Mouse (Mus musculus) heart, embryonic 14.5 days (tissue): ENCODE data around the gene Tm9sf1. TPM values are rescaled to one million over a fixed set of nuclear protein-coding genes. Genes with fewer than 3 reads are reported as not detected.

ENCODE experiments used
- ATAC-seq: fragments of 200-750 bp; cut with Nextera tagmentation; 2 replicates; pipeline ENCODE4 v1.8.0; 2017; ENCODE audit warnings: low read depth, moderate TSS enrichment; ENCODE audit not compliant: insufficient number of reproducible peaks, insufficient read depth, low FRiP score
- H3K27ac ChIP-seq, 2 experiments: fragments of 200-500 bp in 1 of 2; fragments of 300-500 bp in 1 of 2; sonication (generic) in 1 of 2; replicated peaks in 1 of 2; 2 replicates each; pipeline ENCODE4 v1.5.1; 2012 to 2014; ENCODE audit warnings: low read depth in 2 of 2, low read length in 2 of 2, control low read depth in 1 of 2, mild to moderate bottlenecking in 1 of 2, mixed read lengths in 1 of 2; ENCODE audit not compliant: control insufficient read depth in 1 of 2, insufficient read depth in 1 of 2
- H3K27me3 ChIP-seq: fragments of 300-500 bp; sonication (generic); 2 replicates; pipeline ENCODE4 v1.6.1; 2014; ENCODE audit warnings: mild to moderate bottlenecking, low read length, control low read depth; ENCODE audit not compliant: control insufficient read depth, insufficient read depth
- H3K36me3 ChIP-seq: fragments of 300-500 bp; sonication (generic); 2 replicates; pipeline ENCODE4 v1.6.1; 2014; ENCODE audit warnings: mild to moderate bottlenecking, control low read depth, low read length, mixed read lengths; ENCODE audit not compliant: control insufficient read depth, insufficient read depth
- H3K4me1 ChIP-seq, 2 experiments: fragments of 200-500 bp in 1 of 2; fragments of 300-500 bp in 1 of 2; sonication (generic) in 1 of 2; 2 replicates each; pipeline ENCODE4 v1.6.1; 2012 to 2014; ENCODE audit warnings: low read length in 2 of 2, control low read depth in 1 of 2, mixed read lengths in 1 of 2; ENCODE audit not compliant: control insufficient read depth in 2 of 2, insufficient read depth in 2 of 2
- H3K4me2 ChIP-seq: fragments of 300-500 bp; sonication (generic); 2 replicates; pipeline ENCODE4 v1.6.1; 2014; ENCODE audit warnings: mild to moderate bottlenecking, low read length
- H3K4me3 ChIP-seq, 2 experiments: fragments of 200-500 bp in 1 of 2; fragments of 300-500 bp in 1 of 2; sonication (generic) in 1 of 2; 2 replicates each; pipeline ENCODE4 v1.5.1; 2012 to 2014; ENCODE audit warnings: low read length in 2 of 2, mild to moderate bottlenecking in 2 of 2, control low read depth in 1 of 2, low read depth in 1 of 2, moderate library complexity in 1 of 2; ENCODE audit not compliant: control insufficient read depth in 1 of 2, insufficient read depth in 1 of 2
- H3K9ac ChIP-seq: fragments of 300-500 bp; sonication (generic); 2 replicates; pipeline ENCODE4 v1.6.1; 2014; ENCODE audit warnings: mild to moderate bottlenecking, low read length
- H3K9me3 ChIP-seq: fragments of 300-500 bp; sonication (generic); 2 replicates; pipeline ENCODE4 v1.6.1; 2016; ENCODE audit warnings: low read length, control low read depth; ENCODE audit not compliant: control insufficient read depth
- WGBS: fragments of 180-500 bp; shearing (Covaris S2); extraction: QIAGEN DNeasy Blood & Tissue Kit; methylation state at CpG from one replicate; pipeline ENCODE4 v1.1.7; 2014; 5-methylcytosine and 5-hydroxymethylcytosine counted together
- polyA plus RNA-seq: library from polyadenylated mRNA; unstranded; fragments of >200 nt; fragmentation: Nextera tagmentation; extraction: Ambion mirVana; gene quantifications from 2 replicates; pipeline ENCODE4 v1.2.1, GENCODE M21; 2014

Tm9sf1 gene
- polyA plus RNA-seq, 1 experiment from 2014 or later: 86.6 TPM

GRCm38 (mm10) chr14:55634874-55635522 lies 8.6 kb downstream of the Tm9sf1 start:
- no peaks in the 10 kb centered on the region for H3K27me3 ChIP-seq
- peak overlapping the region; percentile 97 for H3K4me2 ChIP-seq
- H3K4me3 ChIP-seq: peak overlapping the region; percentile 75
- peaks cover 85% of the 10 kb centered on the region for H3K36me3 ChIP-seq
- H3K27ac ChIP-seq: peak overlapping the region; percentile 47 to 71
- peak overlapping the region; percentile 88 for H3K9ac ChIP-seq
- ATAC-seq: 0 out of 2 replicates have a peak, but pooled peaks have one; percentile 2
- 3% methylated on average over 23 of the region's 23 CpGs for WGBS
- peaks cover 0 to 8% of the 10 kb centered on the region in 2 experiments; a peak in 2 of 4 replicates for H3K4me1 ChIP-seq
- H3K9me3 ChIP-seq: no peaks in the 10 kb centered on the region

- ATAC-seq: no peak
- 53% methylated on average over 5 of the region's 5 CpGs for WGBS
Observed at GRCm38 (mm10) chr14:55629312-55629711, 14.3 kb downstream of the Tm9sf1 start.

DNA sequence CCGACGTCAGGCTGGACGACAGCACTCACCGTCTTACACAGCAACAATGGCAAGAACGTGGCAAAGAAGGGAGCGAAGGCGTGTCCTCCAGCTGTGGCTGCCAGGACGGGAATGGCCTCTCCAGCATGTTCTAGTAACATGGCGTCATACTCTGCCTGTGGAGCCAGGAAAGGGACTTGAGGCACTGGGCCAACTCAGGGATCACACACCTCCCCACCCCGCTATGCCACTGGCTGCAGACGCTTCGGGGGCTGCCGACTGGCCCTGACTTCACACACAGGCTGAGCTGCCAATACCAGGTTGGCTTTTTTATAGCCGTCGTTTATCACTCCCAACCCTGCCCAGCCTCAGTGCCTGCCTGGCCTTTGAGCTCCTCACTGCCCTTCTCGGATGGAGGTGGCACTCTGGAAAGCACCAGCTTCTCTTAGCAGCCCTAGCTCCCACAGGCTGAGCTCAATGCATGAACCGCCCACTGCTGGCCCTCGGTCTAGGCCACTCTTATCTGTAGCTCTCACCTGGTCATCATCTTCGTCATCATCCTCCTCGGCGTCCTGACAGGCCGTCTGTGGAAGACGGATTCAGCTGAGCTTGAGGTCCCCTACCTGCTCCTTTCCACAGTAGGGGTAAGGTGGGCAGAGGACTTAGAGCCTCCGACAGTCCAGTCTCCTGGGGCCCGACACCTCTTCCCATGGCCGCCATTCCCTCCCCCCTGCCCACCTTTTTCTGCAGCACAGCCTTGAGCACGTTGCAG lies 15.4 kb downstream of the Tm9sf1 start:
- no peak overlapping the region for H3K27ac ChIP-seq
- peaks cover 4 to 6% of the 10 kb centered on the region in 2 experiments; a peak in 2 of 4 replicates for H3K4me1 ChIP-seq
- H3K4me3 ChIP-seq: no peak overlapping the region
- H3K27me3 ChIP-seq: no peaks in the 10 kb centered on the region
- ATAC-seq: no peak
- WGBS: 85% methylated on average over 27 of the region's 27 CpGs
- H3K9ac ChIP-seq: no peak overlapping the region
- no peaks in the 10 kb centered on the region for H3K9me3 ChIP-seq
- H3K36me3 ChIP-seq: peaks cover 98% of the 10 kb centered on the region
- H3K4me2 ChIP-seq: no peak overlapping the region

More at GRCm38 (mm10) chr14:55629312-55629711, 14.3 kb downstream of the Tm9sf1 start:
- Histone ChIP-seq H3K27ac (no peak overlapping the region), H3K36me3 (peaks cover 100% of the 10 kb centered on the region), H3K9me3 (no peaks in the 10 kb centered on the region), H3K4me1 (peaks cover 4 to 6% of the 10 kb centered on the region in 2 experiments; a peak in 2 of 4 replicates), H3K4me2 (no peak overlapping the region), H3K4me3 (no peak overlapping the region), H3K27me3 (no peaks in the 10 kb centered on the region), H3K9ac (no peak overlapping the region)

- no peaks in the 10 kb centered on the region for H3K27me3 ChIP-seq
Observed at GRCm38 (mm10) chr14:55618486-55619195, 25.0 kb downstream of the Tm9sf1 start.

DNA sequence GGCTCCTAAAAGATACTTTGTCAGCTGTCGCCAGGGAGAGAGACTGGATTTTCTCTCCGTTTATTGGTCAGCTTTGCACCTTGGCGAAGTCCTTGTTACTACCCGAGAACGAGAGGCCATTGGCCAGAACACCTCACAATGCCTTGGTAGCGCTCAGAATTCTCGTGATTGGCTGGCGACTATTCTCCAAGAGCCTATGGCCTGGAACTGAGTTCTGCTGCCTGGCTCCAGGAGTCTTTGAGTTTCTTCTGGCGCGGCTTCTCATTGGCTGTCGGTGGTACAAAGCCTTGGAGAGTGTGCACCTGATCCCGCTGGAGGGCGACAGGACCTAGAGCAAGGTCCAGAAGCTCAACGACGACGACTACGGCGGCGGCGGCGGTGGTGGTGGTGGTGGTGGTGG lies 25.8 kb downstream of the Tm9sf1 start, which contains the start of gene Rec8:
Rec8 (plus strand) TSS at position 216 of the 400 bp plus-strand sequence.
- Histone ChIP-seq H3K4me3 (peak within 1 kb of the TSS; percentile 33 to 34), H3K27me3 (no peaks in the 10 kb centered on the region), H3K9ac (peak within 1 kb of the TSS; percentile 59), H3K4me2 (peak within 1 kb of the TSS; percentile 58), H3K36me3 (0 out of 2 replicates have a peak, but pooled peaks cover 3% of the 10 kb centered on the region), H3K27ac (peak within 1 kb of the TSS; percentile 24 to 39; a peak in 2 of 4 replicates), H3K4me1 (peaks cover 5 to 18% of the 10 kb centered on the region in 2 experiments; a peak in 3 of 4 replicates), H3K9me3 (no peaks in the 10 kb centered on the region)
- peak; percentile 70 for ATAC-seq
- WGBS: 8% methylated on average over 21 of the region's 21 CpGs

More at GRCm38 (mm10) chr14:55618486-55619195, 25.0 kb downstream of the Tm9sf1 start:
- Histone ChIP-seq H3K36me3 (peaks cover 9% of the 10 kb centered on the region), H3K9me3 (no peaks in the 10 kb centered on the region), H3K4me2 (peak overlapping the region; percentile 58), H3K9ac (peak overlapping the region; percentile 59), H3K4me3 (peak overlapping the region; percentile 33 to 34), H3K27ac (no peak overlapping the region), H3K4me1 (peaks cover 5 to 13% of the 10 kb centered on the region in 2 experiments; a peak in 3 of 4 replicates)
- 25% methylated on average over 22 of the region's 22 CpGs for WGBS
- ATAC-seq: no peak

DNA sequence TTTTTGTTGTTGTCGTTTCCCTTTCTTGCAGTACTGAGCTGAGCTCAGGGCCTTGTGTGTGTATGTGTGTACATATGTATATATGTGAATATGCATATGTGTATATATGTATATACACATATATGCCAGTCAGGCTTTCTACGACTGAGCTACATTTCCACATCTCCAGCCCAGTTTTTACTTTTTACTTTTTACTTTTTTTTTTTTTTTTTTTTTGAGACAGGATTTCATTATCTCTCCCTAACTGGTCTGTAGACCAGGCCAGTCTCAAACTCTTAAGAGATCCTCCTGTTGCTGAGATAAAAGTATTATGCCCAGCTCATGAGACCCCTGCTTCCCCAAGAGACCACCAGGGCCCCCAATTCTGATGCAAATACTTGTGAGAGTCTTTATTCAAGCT lies 26.8 kb downstream of the Tm9sf1 start:
- Histone ChIP-seq H3K36me3 (no peaks in the 10 kb centered on the region), H3K27ac (0 out of 4 replicates have a peak overlapping the region, but pooled peaks of 1 of the 2 experiments have one; percentile 24), H3K9ac (no peak overlapping the region), H3K4me2 (no peak overlapping the region), H3K27me3 (no peaks in the 10 kb centered on the region), H3K4me1 (peaks cover 5 to 18% of the 10 kb centered on the region in 2 experiments; a peak in 3 of 4 replicates), H3K4me3 (no peak overlapping the region), H3K9me3 (no peaks in the 10 kb centered on the region)
- WGBS: 75% methylated on average over 2 of the region's 2 CpGs
- ATAC-seq: no peak

- Histone ChIP-seq H3K27me3 (no peaks in the 10 kb centered on the region), H3K27ac (no peak overlapping the region), H3K36me3 (no peaks in the 10 kb centered on the region), H3K4me3 (no peak overlapping the region), H3K4me1 (peaks cover 5 to 18% of the 10 kb centered on the region in 2 experiments; a peak in 3 of 4 replicates), H3K9ac (no peak overlapping the region), H3K9me3 (no peaks in the 10 kb centered on the region), H3K4me2 (no peak overlapping the region)
- no peak for ATAC-seq
- 64% methylated on average over 2 of the region's 2 CpGs for WGBS
Observed at GRCm38 (mm10) chr14:55615876-55616275, 27.7 kb downstream of the Tm9sf1 start.
